Mouse (Mus musculus) hindbrain, embryonic 14.5 days (tissue): ENCODE measurements around the gene Olfr514. TPM values are rescaled to one million over a fixed set of nuclear protein-coding genes. Genes with fewer than 3 reads are reported as not detected.
A peak's percentile ranks its signal among the peaks of the same experiment; 100 is the strongest.
"Not testable (repeated sequence)": the region's sequence is repeated elsewhere in the genome, so short reads cannot be mapped to it uniquely, and the experiment has no call there.

ENCODE experiments used
- ATAC-seq: fragments of 200-750 bp; cut with Nextera tagmentation; 2 replicates; pipeline ENCODE4 v1.8.0; 2017; ENCODE audit warnings: moderate number of reproducible peaks, mild to moderate bottlenecking, moderate TSS enrichment, moderate library complexity; ENCODE audit not compliant: low FRiP score
- DNase-seq: peaks from one replicate; pipeline ENCODE4 v3.0.0-alpha.2; 2015; ENCODE audit warnings: low spot score
- H3K27ac ChIP-seq: fragments of 300-500 bp; sonication (generic); 2 replicates; pipeline ENCODE4 v1.5.1; 2014; ENCODE audit warnings: mild to moderate bottlenecking, moderate library complexity
- H3K27me3 ChIP-seq: fragments of 300-500 bp; sonication (generic); 2 replicates; pipeline ENCODE4 v1.6.1; 2014; ENCODE audit warnings: mild to moderate bottlenecking, low read length, mixed read lengths; ENCODE audit not compliant: control insufficient read depth, insufficient read depth
- H3K36me3 ChIP-seq: fragments of 300-500 bp; sonication (generic); replicated peaks from 2 replicates; pipeline ENCODE4 v1.6.1; 2014; ENCODE audit not compliant: control insufficient read depth, insufficient read depth
- H3K4me1 ChIP-seq: fragments of 300-500 bp; sonication (generic); replicated peaks from 2 replicates; pipeline ENCODE4 v1.6.1; 2014; ENCODE audit warnings: antibody characterized with exemption, low read length, mixed read lengths; ENCODE audit not compliant: control insufficient read depth, insufficient read depth
- H3K4me2 ChIP-seq: fragments of 300-500 bp; sonication (generic); replicated peaks from 2 replicates; pipeline ENCODE4 v1.6.1; 2014; ENCODE audit warnings: mild to moderate bottlenecking, moderate library complexity
- H3K4me3 ChIP-seq: fragments of 300-500 bp; sonication (generic); replicated peaks from 2 replicates; pipeline ENCODE4 v1.5.1; 2014; ENCODE audit warnings: mild to moderate bottlenecking, low read length
- H3K9ac ChIP-seq: fragments of 300-500 bp; sonication (generic); 2 replicates; pipeline ENCODE4 v1.6.1; 2014
- H3K9me3 ChIP-seq: fragments of 300-500 bp; sonication (generic); 2 replicates; pipeline ENCODE4 v1.6.1; 2016; ENCODE audit warnings: low read length; ENCODE audit not compliant: control insufficient read depth
- WGBS: fragments of 180-500 bp; shearing (Covaris S2); extraction: QIAGEN DNeasy Blood & Tissue Kit; methylation state at CpG from one replicate; pipeline ENCODE4 v1.1.7; 2014; 5-methylcytosine and 5-hydroxymethylcytosine counted together
- polyA plus RNA-seq: library from polyadenylated mRNA; unstranded; fragments of >200 nt; fragmentation: Nextera tagmentation; extraction: Ambion mirVana; gene quantifications from 2 replicates; pipeline ENCODE4 v1.2.1, GENCODE M21; 2014

Olfr514 gene
- not detected in 2 replicates for polyA plus RNA-seq

- Histone ChIP-seq H3K4me1 (no peaks in the 10 kb centered on the region), H3K9ac (no peak within 1 kb of the TSS), H3K4me2 (no peak within 1 kb of the TSS), H3K27me3 (no peaks in the 10 kb centered on the region), H3K9me3 (no peaks in the 10 kb centered on the region), H3K27ac (no peak within 1 kb of the TSS), H3K36me3 (no peaks in the 10 kb centered on the region), H3K4me3 (no peak within 1 kb of the TSS)
- ATAC-seq (no peak), DNase-seq (no peak)
Observed at GRCm38 (mm10) chr7:108825897-108826296, at the start of gene Olfr514. Gene Olfr514 (minus strand): TSS chr7:108825997.

- WGBS, result 83% methylated on average over 2 of the region's 2 CpGs
- Histone ChIP-seq H3K36me3 (no peaks in the 10 kb centered on the region), H3K4me1 (no peaks in the 10 kb centered on the region), H3K27ac (no peak within 1 kb of the TSS), H3K9ac (no peak within 1 kb of the TSS), H3K9me3 (no peaks in the 10 kb centered on the region), H3K27me3 (no peaks in the 10 kb centered on the region), H3K4me2 (no peak within 1 kb of the TSS), H3K4me3 (no peak within 1 kb of the TSS)
- DNase-seq (no peak), ATAC-seq (no peak)
Observed at GRCm38 (mm10) chr7:108872279-108872678, 46.5 kb upstream of the Olfr514 start, which contains the start of gene Olfr517. Gene Olfr517 (minus strand): TSS chr7:108872379.

- ATAC-seq, result no peak
- Histone ChIP-seq H3K4me2 (no peak within 1 kb of the TSS), H3K9me3 (no peaks in the 10 kb centered on the region), H3K4me3 (no peak within 1 kb of the TSS), H3K27me3 (no peaks in the 10 kb centered on the region), H3K36me3 (no peaks in the 10 kb centered on the region), H3K27ac (no peak within 1 kb of the TSS), H3K9ac (no peak within 1 kb of the TSS), H3K4me1 (no peaks in the 10 kb centered on the region)
- no peak for DNase-seq
- 88% methylated on average over 2 of the region's 2 CpGs for WGBS
Observed at GRCm38 (mm10) chr7:108850429-108850828, 24.6 kb upstream of the Olfr514 start, which contains the start of gene Olfr516. Gene Olfr516 (minus strand): TSS chr7:108850529.

DNA sequence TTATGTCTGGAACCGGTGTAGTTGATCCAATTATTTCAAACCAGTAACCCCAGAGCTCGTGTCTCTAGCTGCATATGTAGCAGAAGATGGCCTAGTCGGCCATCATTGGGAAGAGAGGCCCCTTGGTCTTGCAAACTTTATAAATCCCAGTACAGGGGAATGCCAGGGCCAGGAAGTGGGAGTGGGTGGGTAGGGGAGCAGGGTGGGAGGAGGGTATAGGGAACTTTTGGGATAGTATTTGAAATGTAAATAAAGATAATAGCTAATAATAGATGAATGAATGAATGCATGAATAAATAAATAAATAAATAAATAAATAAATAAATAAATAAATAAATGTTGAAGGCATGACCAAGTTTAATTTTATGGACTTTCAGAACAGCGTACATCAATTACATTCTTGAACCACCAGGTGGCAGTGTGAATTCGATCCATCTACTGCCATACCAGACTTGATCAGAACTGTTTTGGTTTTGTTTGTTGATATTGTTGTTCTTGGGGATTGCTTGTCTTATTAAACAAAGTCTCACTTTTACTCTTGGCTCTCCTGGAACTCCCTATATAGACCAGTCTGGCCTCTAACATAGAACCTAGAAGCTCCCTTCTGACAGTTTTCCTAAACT is 11.1 kb downstream of the Olfr514 start:
- not testable (repeated sequence) for H3K9ac ChIP-seq, H3K27ac ChIP-seq, H3K9me3 ChIP-seq, H3K4me3 ChIP-seq, H3K27me3 ChIP-seq, H3K4me2 ChIP-seq, H3K4me1 ChIP-seq, H3K36me3 ChIP-seq
- 0 out of 2 replicates have a peak, but pooled peaks have one; percentile 53 for ATAC-seq
- WGBS, result 54% methylated on average over 5 of the region's 5 CpGs
- DNase-seq, result peak; percentile 79

DNA sequence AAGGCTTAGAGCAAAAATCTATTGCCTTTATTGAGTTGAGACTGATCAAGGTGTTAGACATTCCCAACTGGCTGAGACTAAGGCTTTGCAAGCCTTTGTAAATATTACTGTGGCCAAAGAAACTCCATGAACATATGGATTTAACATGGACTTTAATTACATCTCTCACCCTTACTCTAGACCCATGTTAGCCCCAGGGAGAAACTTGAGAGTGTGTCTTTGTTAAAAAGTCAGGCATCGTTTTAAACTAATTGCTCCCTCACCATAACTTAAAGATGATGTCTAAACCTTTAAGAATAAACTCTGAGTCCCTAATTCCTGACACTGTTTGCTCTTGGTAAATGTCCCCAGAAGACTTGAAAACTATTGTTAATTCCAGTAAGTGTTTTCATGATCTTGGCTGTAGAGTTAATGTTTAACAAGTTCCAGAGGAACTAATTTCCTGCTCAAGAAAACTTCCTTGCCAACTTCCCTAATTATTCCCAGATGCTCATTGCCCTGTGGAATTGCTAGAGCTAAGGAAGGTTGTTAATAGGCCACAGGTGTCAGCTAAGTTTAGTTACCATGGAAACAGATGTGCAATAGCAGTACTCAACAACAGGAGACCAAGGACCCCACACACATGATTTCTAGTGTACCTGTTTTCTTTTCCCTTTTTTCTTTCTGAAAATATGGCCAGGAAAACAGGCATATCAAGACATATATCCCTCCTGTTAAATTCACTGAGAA is 28.4 kb downstream of the Olfr514 start:
- ATAC-seq (no peak), DNase-seq (no peak)
- no peak overlapping the region for H3K4me3 ChIP-seq
- no peaks in the 10 kb centered on the region for H3K9me3 ChIP-seq
- no peak overlapping the region for H3K9ac ChIP-seq
- H3K27ac ChIP-seq, result no peak overlapping the region
- H3K4me1 ChIP-seq, result no peaks in the 10 kb centered on the region
- no peak overlapping the region for H3K4me2 ChIP-seq
- WGBS, result 63% methylated on average over 1 of the region's 1 CpGs
- H3K27me3 ChIP-seq, result no peaks in the 10 kb centered on the region
- no peaks in the 10 kb centered on the region for H3K36me3 ChIP-seq

Other genes starting within 250 kb of the Olfr514 start
- not detected in 2 replicates for gene Olfr506, start 215.2 kb downstream of the Olfr514 start, polyA plus RNA-seq
- gene Olfr507, start 204.2 kb downstream of the Olfr514 start, polyA plus RNA-seq, result not detected in 2 replicates
- not detected in 2 replicates for gene Olfr508, start 196.0 kb downstream of the Olfr514 start, polyA plus RNA-seq
- gene Olfr509, start 174.1 kb downstream of the Olfr514 start, polyA plus RNA-seq, result not detected in 2 replicates
- gene Olfr510, start 159.6 kb downstream of the Olfr514 start, polyA plus RNA-seq, result not detected in 2 replicates
- not detected in 2 replicates for gene Olfr512, start 112.7 kb downstream of the Olfr514 start, polyA plus RNA-seq
- not detected in 2 replicates for gene Olfr513, start 75.0 kb downstream of the Olfr514 start, polyA plus RNA-seq
- not detected in 2 replicates for gene Olfr516, start 24.5 kb upstream of the Olfr514 start, polyA plus RNA-seq
- gene Olfr517, start 46.4 kb upstream of the Olfr514 start, polyA plus RNA-seq, result not detected in 2 replicates
- not detected in 2 replicates for gene Olfr518, start 59.0 kb upstream of the Olfr514 start, polyA plus RNA-seq
- not detected in 2 replicates for gene Olfr519, start 68.4 kb upstream of the Olfr514 start, polyA plus RNA-seq
- not detected in 2 replicates for gene Nlrp10, start 104.2 kb upstream of the Olfr514 start, polyA plus RNA-seq
- 83.1 and 90.8 TPM in 2 replicates for gene Eif3f, start 108.4 kb upstream of the Olfr514 start, polyA plus RNA-seq
- 52.9 and 62.0 TPM in 2 replicates for gene Tub, start 124.3 kb upstream of the Olfr514 start, polyA plus RNA-seq